Mouse (Mus musculus): ENCODE measurements around the gene Calm5.
"Not testable (repeated sequence)": the region's sequence is repeated elsewhere in the genome, so short reads cannot be mapped to it uniquely, and the experiment has no call there.

Calm5 gene

DNA sequence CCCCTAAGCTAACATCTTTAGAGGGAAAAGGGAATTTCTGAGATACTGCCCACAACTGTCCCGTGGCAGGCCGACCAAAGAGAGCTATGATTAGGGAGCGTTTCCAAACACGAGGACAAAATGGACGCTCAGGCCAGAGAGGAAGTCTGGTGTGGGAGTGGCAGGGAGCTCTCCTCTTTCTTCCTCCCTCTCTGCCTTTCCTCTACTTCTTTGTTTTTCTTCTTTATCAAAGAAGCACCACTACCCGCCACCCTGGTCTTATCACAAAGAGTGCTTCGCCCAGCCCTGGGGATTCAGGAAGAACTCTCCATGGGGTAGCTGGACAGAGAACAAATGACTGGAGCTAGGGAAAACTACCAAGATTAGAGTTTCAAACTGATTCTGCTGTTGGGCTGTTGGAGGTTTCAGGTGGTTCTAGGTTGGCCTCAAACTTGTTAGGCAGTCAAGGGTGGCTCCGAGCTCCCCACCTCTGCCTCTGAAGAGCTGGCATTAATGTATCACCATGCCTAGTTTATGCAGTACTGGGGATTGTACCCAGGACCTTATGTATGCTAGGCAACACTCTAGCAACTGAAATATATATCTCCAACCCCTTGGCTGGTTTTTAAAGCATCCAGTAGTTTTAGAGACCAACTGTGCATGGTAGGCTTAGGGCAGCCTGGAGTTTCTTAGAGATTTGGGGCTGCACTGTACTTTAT lies 12.5 kb downstream of the Calm5 start:
- DNase-seq (ENCODE audit: low spot score in 2 of 2) = no peak

DNA sequence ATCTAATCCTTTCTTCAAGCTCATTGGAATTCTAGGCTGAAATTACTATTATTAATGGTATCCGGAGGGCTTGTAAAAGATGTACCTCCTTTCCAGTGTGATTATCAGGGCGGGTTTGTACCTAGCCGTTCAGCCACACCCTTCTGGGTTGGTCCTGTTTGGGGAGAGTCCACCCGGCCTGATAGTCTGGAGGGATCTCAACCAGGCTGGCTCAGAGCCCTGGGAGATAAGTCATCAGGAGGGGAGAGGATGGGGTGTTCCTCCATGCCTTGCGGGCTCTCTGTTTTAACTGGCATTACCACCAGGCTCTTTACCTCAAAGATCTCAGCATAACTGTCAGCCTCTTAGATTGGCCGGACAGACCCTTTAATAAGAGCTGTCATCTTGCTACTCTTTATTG lies 13.2 kb downstream of the Calm5 start:
- DNase-seq (ENCODE audit: low spot score in 2 of 2) = no peak

DNA sequence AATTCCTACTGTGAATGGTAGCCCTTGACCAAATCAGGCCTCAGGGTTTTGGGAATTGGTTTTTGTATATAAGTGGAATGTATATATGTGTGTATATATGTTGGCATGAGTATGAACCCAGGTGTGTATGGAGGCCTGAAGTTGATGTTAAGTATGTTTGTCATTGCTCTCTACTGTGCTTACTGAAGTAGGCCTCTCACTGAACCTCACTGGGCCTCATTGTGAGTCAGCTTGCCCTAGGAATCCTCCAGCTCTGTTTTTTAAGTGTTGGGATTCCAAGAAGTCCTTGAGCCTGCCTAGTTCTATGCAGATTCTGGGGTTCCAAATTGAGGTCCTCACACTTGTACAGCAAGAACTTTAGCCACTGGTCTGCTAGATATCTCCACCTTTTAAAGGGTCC lies 15.9 kb downstream of the Calm5 start:
- DNase-seq (ENCODE audit: low spot score in 2 of 2) = no peak

DNA sequence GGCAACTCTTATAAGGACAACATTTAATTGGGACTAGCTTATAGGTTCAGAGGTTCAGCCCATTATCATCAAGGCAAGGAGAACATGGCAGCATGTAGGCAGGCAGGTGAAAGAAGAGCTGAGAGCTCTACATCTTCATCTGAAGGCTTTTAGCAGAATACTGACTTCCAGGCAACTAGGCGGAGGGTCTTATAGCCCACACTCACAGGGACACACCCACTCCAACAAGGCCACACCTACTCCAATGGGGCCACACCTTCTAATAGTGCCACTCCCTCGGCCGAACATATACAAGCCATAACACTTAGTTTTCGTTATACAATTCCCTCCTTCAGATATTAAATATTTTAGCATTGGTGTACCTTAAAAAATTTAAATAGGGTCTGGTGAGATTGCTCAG lies 18.9 kb downstream of the Calm5 start:
- DNase-seq (ENCODE audit: low spot score in 2 of 2) = no peak

DNA sequence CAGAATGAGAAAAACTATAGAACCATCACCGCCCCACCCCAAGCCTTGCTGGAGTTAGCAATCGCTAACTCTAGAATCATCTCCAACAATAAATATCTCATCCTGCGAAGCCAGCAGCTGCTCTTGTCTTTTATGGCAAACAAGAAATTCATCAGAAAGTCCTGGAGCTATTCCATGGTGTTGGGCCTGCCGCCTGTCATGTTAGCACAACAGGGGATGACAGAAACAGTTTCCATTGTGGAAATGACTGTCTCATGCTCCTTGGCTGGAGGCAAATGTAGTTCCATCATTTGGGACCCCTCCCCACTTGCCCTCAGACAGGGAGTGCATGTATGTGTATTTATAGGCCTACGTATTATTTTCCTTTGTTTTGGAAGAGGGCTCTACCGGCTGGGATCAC lies 22.5 kb downstream of the Calm5 start:
- DNase-seq (ENCODE audit: low spot score in 2 of 2) = no peak

DNA sequence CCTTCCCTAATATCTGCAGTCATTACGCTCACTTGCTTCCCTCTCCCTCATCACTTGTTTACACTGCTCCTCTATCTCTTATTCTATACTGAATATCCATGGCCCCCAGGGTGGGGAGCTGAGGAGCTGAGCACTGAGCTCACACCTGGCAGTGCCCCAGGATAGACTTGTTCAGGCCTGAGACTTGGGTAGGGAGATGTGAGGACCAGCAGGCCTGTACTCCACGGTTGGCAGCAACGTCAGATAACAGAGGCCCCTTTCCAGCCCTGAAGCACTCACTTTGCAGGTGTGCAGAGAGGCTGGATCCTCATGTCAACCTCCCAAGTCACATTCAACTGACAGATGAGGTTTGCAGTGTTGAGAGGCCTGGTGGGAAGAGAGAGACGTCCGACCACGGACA lies 23.2 kb downstream of the Calm5 start:
- DNase-seq (ENCODE audit: low spot score in 2 of 2) = no peak

DNA sequence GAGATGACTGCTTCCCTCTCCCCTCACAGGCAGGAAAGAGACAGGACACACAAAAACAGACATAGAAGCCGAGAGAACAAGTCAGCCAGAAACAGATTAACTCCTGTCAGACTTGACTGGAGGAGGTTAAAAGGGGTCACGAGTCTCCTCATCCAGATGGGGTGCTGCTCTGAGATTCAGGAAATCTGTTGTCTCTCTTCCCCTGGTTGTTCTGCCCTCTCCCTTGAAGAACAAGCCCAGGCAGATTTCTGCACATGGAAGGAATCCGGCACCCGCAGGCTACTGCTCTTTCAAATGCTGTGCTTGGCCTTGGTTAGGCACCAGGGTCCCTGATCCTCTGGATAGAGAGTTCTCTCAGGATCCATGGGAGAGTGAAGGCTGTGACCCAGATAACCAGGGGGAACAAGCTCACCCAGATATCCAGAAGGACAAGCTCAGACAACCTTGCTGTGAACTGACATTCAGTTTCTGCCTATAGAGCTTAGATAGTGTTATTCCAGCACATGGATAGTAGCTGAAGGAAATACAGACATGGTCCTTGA lies 23.8 kb downstream of the Calm5 start:
- no peak for DNase-seq (ENCODE audit: low spot score in 2 of 2)

DNA sequence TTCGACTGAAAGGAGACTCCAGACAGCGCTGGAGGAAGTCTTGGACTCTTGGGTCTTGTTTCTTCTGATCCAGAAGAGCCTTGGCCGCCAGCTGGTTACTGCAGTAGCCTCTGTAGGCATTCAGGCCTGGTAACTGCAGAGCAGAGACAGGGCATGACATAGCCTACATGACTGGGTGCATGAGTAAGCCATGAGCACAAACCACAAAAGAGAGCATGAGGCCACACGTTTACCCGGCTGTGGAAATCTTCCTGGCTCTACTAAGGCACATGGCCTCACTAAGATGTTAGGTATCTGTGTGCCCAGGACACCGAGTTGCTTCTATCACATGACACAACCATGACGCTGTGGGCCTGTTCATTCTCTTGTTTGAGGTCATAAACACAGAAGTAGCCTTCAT lies 32.7 kb downstream of the Calm5 start:
- no peak for DNase-seq (ENCODE audit: low spot score in 2 of 2)

DNA sequence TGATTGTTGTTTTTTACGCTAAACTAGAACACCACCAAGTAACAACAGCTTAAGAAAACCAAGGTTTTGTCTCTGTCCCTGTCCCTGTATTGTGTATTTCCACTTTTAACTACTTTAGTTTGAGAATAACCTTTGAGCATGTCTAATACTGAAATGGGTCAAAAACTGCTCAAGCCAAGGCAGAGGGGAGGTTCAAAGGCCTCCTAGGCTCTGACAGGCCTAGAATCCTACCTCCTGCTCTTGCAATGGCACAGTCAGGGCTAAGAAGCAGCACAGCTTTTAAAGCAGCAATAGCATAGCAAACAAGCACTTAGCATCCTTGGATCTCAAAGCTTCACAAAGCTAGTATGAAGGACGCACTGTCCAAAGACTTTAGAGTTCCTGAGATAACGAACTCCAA lies 35.1 kb downstream of the Calm5 start:
- DNase-seq (ENCODE audit: low spot score in 2 of 2) = no peak

DNA sequence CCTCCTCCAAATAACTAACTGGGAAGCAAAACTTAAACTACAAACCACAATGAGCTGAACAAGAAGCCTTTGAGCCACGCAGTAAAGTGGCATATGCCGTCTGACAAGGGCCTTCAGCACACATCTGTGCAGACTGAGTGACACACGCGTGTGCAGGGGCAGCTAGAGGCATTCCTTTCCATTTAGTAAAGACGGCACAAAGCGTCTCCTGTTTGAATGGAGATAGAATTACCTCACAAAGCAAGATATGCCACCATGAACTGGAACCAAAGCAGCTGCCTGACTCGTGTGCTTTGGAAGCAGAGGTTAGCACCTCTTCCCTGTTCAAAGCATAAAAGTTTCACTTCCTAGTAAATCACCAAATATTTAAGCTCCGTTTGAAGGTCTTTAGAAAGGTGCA lies 36.1 kb downstream of the Calm5 start:
- DNase-seq (ENCODE audit: low spot score in 2 of 2) = no peak

DNA sequence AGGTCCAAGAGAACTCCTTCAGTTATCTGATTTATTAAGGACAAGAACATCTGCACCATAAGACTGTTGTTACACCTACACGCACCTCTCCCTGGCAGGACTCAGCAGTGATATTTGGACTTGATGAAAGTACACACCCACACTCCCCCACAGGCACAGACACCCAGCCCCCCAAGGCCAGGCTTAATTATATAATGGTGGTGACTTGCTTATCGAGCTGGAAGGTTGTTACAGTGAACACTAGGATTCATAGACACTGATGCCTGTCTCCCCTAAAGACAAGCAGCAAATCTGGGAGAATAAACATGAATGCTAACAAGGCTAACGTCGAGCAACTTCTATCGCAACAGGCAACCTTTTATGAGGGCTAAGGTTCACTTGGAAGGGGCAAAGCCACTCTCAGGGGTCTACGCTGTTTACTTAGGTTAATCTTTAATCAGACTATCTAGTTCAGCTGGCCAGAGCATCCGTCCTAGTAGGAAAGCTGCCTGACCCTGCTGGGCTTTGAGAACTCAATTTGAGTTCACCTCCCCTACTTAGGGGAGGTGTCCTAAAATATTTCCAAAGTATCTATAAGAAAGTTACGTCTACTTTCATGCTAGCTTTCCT lies 37.6 kb downstream of the Calm5 start:
- no peak for DNase-seq (ENCODE audit: low spot score in 2 of 2)

DNA sequence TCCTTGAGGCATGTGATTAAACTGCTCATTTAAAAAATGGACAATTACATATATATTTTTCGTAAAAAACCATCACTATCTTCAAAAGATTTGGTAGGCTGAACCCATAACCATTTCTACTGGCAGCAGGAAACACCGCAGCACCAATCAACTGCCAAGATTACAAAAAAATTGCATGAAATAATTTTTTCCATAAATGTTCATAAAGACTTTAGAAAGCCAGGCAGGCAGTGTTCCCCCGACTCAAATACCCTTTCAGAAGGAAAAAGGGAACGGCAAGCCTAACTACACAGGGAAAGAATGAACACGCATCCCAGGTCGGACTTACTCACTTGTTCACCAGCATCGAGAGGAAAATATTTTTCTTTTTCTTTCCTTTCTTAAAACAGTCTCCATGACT lies 38.6 kb downstream of the Calm5 start:
- no peak for DNase-seq (ENCODE audit: low spot score in 2 of 2)

DNA sequence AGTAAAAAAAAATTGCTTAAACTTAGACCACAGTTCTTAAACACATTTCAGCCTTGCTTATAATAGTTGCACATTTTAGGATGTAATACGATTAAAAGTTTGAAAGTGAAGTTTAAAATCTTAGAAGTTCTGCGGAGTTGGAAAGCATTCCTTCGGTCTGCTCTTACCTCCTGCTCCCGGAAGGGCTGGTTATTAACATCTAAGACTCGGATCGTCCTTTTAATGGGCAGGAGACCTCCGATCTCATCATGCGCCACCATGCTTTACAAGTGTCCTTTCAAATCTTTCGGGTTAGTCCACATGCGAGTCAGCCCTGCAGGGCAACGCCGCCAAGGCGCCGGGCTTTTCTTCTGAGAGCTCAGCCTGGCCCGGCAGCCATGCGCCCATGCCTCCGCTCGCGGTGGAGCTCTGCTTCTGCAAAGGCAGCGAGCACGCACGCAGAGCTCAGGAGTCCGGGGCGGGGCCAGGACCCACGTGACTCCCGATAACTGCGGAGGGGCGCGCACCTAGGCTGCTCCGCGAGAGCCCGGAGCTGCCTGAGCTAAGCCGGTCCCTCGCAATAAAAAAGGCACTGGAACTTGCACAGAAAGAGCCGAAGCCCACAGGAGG lies 39.3 kb downstream of the Calm5 start:
- DNase-seq (ENCODE audit: low spot score in 2 of 2) = peak; percentile 79 to 87

DNA sequence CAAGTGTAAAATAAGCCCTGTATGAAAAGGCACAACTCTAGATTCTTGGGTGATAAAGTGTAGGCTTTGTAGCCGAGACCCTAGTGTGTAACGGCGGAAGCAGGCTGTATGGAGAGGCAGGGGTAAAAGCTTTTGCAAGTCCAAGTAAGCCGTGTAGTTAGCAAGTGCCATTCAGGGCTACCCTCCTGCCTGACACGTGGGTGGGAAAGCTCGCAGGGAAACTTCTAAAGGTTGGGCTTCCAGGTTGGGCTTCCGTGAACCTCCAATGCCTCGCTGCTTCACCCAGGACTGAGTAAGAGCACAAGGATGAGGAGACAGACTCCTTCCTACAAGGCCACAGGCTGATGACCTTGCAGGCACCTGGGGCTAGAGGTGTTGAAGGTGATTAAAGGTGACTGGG lies 40.6 kb downstream of the Calm5 start:
- no peak for DNase-seq (ENCODE audit: low spot score in 2 of 2)

DNA sequence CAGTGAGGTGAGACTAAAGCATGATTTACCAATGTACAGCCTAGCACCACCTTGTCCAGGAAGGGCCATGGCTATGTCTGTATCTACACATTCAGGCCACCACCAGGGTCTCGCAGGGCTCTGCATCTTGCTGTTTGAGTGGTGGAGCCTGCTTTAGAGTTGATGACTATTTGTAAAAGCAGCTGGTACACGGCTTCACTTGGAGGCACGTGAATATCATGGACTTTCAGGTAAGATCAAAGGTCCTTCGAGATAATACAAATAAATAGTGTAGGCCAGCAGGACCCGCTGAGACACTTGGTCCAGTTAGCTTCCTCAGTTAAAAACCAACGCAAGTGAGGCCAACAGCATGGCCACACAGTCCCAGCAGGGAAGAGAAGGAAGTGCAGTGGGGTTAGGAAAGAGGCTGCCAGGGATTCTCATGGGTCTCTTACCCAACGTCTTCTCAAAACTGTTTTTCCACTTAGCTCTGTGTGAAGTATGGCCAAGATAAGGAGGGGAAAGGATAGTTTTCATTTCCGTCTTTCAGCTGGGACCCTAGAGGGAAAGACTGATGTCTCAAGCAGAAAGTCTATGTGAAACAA lies 41.5 kb downstream of the Calm5 start:
- no peak for DNase-seq (ENCODE audit: low spot score in 2 of 2)

DNA sequence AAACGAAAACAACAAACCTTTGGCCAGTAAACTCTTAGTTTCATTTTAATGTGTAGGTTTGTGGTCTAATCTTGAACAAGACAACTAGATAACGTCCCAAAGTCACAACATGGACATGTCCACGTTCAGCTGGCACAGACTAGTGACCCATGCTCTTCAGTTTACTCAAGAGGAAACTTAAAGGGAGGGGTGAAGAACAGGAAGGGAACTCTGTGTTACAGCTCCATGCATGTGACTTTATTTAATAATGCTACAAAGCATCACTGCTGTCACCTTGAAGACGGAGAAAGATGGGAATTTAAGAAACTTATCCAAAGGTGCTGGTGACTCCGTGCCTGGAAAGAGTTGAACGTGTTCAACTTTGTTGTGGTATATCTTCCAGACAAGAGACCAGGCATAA lies 42.1 kb downstream of the Calm5 start:
- DNase-seq (ENCODE audit: low spot score in 2 of 2) = no peak

DNA sequence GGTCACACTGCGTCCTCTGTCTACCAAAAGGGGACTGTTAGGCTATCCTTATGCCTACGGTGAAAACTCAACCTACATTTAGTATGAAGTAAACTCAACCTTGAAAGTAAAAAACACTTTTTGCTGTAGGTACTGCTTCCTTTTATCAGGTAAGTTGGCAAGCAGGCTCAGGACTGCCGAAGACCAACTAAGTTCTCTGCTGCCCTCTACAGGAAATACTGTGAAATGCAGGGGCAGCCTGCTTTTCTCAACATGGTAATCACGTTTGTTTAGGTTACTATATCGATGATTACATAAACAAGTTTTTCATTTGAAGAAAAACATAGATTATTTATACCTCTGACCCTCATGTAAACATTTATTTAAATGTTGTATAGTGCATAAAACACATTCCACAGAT lies 42.9 kb downstream of the Calm5 start:
- peak; percentile 58 to 71 for DNase-seq (ENCODE audit: low spot score in 2 of 2)

DNA sequence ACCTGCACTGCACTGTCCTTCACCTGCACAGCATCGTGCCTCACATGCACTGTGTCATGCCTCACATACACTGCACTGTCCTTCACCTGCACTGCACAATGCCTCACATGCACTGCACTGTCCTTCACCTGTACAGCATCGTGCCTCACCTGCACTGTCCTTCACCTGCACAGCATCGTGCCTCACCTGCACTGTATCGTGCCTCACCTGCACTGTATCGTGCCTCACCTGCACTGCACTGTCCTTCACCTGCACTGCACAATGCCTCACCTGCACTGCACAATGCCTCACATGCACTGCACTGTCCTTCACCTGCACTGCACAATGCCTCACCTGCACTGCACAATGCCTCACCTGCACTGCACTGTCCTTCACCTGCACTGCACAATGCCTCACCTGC lies 44.2 kb downstream of the Calm5 start:
- DNase-seq (ENCODE audit: low spot score in 2 of 2) = not testable (repeated sequence)

DNA sequence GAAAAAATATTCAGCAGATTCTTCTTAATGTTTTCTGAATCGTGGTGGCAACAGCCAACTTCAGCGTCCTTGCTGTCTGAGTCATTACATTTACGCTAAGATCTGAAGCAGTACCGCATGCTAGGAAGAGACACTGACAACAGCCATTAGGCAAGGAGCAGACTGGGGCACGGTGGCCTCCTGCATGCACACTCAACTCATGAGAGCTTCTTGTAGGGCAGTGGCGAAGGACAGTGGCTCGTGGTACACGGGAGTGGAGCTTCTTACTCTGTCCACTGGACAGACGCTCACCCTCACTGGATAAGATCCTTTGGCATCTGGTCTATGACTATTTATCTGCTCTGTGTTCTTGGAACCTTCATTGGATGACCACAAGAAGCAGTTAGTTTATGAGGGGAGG lies 45.3 kb downstream of the Calm5 start:
- no peak for DNase-seq (ENCODE audit: low spot score in 2 of 2)
